Mouse (Mus musculus): Measurements from ENCODE around the gene Pnkd.

DNA sequence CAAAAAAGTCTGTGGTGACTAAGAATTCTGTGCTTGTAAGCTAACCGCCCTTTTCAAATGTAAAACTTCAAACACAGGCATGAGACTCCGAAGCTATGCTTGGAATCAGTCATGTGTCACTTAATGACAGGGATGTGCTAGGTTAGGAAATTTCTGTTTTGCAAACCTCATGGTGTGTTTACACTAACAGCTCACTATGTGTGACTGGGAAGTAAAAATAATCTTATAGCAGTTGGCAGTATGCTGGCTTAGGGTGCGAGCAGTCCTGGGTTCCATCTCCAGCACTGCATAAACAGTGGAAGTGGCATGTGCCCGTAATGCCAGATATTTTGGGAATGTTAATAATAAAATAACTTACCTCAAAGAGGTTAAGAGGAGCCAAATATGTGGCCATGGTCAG lies 20.2 kb downstream of the Pnkd start:
- TF ChIP-seq POLR2AphosphoS2 (IDR thresholded peaks at IDR 0.05; ENCODE audit: low read depth, low read length) (no peak), ELF1 (IDR thresholded peaks at IDR 0.05; ENCODE audit: low read depth, low read length) (no peak), CHD1 (IDR thresholded peaks at IDR 0.05; ENCODE audit: low read depth, low read length) (no peak), BHLHE40 (IDR thresholded peaks at IDR 0.05; ENCODE audit: low read depth, low read length) (no peak), ZKSCAN1 (IDR thresholded peaks at IDR 0.05; ENCODE audit: borderline replicate concordance, low read depth, low read length) (no peak), CTCF (conservative IDR thresholded peaks at IDR 0.05 in 1 of 2, IDR thresholded peaks at IDR 0.05 in 1 of 2; ENCODE audit: low read depth in 2 of 2, low read length in 2 of 2) (no peak), MYC (IDR thresholded peaks at IDR 0.05; ENCODE audit: low read depth, low read length) (no peak), ZNF384 (IDR thresholded peaks at IDR 0.05; ENCODE audit: low read depth, low read length) (no peak)
